Mouse (Mus musculus) lung, postnatal 36 days (tissue): ENCODE data around the gene B4galt5.

Experiments
- DNase-seq: peaks from one replicate; pipeline ENCODE4 v3.0.0; 2022; ENCODE audit warnings: mixed read lengths

The B4galt5 gene

DNA sequence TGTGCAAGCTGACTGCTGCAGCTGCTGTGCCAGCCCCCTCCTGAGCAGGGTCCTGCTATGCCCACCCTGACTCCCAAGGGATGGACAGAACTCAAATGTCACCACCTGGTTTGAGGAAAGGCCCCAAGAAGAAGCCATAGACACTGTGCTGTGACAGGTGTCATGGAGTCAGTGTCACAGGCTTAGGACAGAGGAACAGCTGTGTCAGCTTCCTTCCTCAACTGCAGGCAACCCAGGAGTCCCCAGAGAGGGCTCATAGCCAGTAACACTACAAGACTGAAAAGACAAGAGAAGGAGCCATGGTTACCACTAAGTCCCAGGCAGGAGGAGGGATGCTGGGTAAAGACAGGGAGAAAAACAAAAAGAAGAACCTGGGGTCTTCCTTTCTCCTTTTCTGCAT lies 7.9 kb upstream of the B4galt5 start:
- no peak for DNase-seq

DNA sequence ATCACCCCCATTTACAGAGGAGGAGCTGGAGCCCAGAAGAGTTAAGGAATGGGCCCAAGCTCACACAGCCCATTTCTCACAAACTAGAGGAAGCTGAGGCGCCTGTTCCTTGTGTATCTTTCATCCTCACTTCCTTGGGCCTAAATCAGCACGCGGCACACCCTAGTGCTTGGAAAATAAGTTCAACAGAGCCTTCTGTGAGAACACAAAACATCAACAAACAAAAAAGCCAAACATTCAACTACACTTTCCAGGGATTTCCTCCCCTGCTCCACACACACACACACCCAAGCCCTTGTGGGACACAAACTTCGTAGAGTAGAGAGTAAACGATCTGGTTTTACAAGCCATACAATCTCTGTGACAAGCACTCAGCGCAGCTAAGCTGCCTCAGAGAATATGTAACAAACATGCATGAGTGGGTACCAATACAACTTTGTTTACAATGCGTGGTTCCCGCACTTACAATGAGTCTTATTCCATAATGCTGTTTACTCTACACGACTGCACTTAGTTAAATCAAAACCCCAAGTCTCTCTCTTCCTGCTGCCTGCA lies 5.7 kb upstream of the B4galt5 start:
- DNase-seq = peak; percentile 58

DNA sequence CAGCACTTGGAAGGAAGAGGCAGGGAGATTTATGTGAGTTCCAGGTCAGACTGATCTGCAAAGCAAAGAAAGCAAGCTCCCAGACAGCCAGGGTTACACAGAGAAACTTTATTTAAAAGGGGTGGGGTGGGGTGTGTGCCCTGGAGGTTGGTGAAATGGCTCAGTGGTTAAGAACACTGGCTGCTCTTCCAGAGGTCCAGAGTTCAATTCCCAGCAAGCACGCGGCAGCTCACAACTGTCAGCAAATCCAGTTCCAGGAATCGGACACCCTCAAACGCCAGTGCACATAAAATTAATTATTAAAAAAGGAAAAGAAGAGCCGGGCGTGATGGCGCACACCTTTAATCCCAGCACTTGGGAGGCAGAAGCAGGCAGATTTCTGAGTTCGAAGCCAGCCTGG lies 5.1 kb upstream of the B4galt5 start:
- DNase-seq = no peak

DNA sequence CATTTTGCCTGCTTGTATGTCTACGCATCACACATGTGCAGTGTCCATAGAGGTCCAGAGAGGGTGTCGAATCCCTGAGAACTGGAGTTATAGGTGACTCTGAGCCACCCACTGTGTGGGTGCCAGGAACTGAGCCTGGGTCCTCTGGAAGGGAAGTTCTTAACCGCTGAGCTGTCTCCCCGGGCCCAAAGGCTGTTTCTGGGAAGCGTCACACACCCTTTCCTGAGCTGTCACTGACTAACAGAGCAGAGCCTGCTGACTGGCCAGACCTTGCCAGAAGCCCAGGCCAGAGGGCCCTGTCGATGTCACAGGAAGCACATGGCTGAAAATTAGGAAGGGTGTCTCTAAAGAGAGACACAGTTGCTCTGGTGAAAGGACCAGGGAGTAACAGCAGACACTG lies 3.5 kb upstream of the B4galt5 start:
- DNase-seq = peak; percentile 63

DNA sequence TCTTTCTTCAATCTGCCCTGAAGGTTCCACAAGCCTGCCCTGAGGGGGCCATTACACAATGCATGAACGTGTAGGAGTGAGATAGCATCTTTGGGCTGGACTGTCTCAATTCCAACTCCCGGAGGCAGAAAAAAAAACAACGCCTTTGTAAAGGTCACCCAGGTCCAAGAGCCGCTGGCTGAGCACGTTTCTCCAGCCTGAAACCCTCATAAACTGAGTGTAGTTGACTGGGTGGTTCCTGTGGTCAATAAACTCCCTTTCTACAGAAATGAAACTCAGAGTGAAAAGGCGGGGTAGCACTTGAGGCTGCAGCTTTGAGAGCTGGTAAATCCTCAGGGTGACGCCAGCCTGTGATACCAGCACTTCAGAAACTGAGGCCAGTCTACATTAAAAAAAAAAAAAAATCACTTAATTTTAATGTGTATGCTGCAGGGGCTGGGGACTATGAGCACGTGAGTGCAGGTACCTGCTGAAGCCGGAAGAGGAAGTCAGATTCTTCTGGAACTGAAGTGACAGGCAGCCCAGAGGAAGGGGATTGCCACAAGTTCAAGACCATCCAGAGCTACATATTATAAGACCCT lies 2.5 kb upstream of the B4galt5 start:
- peak; percentile 59 for DNase-seq

DNA sequence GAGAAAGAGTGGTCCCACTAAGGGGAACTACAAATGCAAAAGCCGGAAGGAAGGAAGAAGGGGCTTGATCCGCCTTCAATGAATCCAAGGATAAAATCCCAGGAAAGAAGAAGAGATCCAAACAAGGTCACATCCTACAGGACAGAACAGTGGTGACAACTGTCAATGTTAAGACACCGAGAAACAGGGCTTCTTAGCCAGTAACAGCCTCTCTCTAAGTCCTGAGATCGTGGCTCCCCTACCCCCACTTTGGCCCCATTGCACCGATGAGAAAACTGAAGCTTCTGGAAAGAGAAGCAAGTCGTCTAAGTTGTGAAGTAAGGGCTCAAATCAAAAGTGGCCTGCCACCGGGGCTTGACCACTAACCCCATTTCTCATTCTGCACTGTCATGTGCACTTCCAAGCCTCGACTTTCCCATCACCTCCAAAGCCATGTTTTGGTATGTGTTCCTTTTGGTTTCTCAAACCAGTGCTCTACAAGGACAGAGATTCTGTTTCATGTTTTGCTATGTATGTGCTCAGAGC lies 1.2 kb upstream of the B4galt5 start:
- no peak for DNase-seq

DNA sequence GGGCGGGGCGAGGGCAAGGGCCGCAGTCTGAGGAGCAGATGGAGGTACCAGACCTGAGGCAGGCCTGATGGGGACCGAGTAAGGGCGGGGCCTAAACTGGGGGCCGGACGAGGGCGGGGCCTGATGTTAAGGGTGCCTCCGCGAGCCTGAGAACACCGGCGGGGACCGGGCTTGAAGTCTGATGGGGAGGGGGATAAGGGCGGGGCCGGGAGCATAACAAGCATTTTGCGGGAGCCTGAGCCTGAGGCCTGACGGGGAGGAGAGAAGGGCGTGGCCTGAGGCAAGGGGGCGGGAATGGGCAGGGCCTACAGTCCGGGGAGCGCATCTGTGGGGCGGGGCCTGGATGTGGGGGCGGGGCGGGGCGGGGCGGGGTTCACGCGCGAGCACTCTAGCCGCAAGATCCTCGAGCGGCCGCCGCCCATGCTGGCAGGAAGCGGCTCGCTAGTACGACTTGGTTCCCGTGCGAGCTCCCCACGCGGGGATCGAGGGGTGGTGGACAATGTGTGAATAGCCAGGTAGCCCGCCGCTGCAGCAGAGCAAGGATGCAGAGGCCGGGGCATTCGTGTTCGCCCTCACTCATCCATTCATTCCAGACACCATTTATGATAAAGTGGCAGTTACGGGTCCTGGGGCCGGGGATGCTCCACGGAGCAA lies 427 bp upstream of the B4galt5 start:
- DNase-seq = peak; percentile 98

DNA sequence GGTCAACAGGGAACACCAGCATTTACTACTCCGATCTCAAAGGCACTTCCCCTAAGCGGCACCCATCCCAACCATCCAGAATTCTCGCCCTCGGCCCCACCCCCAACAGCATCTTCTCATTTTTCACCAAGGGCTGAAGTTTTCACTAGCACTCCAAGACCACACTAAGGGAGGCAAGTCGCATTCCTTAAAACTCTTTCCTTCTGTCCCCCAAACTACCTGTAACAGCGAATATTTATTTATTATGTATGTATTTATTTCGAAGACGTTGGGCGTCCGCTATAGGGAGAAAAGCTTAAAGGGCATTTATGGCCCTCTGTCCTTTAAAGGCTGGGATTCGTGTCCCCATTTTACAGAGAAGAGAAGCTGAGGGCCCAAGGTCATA lies 1.0 kb downstream of the B4galt5 start:
- peak; percentile 65 for DNase-seq

DNA sequence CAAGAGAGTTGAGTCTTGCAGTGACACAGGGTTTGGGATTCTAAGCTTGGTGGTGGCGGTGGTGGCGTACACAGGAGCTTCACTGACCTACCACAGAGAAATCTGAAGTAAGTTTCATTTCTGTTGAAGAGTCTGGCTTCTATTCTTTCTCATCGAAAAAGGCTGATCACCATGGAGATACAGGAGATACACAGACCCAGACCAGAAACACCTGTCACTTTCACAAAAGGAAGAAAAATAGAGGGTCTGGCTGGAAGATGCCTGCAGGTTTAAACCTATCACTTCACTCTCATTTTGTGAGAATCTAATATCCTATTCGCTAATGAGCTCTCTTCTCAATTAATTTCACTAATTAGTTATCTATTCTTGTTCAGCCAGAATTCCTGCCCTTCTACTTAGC lies 1.6 kb downstream of the B4galt5 start:
- DNase-seq = no peak

DNA sequence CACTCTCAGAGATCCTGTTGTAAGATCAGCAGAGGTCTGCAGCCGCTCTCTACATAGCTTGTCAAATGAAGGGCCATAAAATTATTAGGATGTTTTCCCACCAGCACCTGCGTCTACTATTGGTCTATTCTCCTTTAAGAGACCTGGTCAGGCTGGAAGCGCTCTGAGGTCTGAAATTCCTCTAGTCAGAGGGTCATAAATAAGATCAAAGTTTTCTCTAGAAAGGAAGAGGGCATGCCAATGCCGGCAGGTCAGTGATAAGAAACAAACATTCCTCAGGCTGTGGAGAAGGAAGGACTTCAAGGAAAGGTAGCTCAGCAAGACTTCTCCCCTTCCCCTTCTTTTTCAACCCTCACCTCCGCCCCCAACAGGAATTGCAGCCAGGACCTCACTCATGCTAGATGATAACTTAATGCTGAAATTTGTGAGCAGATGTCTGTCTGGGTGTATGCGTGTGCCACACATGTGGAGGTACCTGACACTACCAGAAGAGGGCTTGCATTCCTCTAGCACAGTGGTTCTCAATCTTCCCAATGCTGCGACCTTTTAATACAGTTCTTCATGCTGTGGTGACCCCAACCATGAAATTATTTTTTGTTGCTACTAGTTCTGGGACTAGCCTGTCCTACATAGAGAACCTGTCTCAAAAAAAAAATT lies 3.3 kb downstream of the B4galt5 start:
- DNase-seq = no peak

DNA sequence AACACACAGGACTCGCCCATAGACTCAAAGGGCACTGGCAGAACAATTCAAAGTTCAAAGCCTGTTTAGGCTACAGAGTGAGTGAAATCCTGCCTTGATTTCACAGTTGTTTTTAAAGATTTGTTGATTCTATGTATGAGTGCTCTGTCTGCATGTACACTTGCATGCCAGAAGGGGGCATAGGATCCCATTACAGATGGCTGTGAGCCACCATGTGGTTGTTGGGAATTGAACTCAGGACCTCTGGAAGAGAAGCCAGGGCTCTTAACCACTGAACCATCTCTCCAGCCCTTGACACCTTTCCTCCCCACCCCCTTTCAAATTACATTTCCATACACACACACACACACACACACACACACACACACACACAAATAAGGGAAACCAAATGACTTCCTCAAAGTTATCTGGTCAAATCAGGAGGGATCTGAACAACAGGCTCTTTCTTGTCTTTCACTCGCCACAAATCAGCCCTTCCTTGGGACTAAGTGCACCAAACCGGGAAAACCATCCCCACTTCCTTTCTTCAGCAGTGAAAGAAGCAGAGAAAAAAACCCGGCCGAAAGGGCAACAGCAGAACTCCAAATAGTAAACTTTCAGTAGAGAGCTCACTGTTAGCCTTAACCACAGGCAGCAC lies 4.0 kb downstream of the B4galt5 start:
- DNase-seq = no peak

DNA sequence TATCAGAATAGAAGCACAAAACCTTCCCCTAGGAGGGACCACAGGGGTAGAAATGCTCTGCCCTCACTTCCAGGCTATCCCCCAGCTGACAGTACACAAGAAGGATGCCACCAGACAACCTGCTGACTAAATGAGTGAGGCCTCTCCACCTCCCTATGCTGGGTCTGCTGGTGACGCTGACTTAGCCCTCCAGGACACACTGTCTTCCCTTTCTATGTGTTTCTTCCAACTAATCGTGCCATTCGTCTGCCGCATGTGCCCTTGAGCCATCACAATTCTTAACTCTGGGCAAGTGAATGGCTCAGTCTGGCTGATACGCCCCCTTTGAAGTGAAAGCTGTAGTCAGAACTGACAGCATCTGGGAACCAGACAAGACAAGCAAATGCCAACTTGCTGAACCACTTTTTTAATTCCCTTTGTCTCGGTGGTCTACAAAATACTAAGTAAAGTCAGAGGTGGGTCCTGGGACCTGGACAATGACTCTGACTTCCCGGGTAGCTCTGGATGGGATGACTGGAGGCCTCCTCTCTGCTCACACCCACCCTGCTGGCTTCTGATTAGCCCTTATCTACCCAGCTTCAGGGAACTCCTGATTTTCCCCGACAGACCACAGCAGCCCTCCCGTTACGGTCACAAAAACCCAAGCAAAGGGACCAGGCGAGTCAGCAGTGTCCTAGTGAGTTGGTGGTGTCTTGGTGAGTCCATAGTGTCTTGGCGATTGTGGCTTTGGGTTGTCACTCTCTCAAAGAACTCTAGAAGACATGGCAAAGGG lies 5.4 kb downstream of the B4galt5 start:
- no peak for DNase-seq

DNA sequence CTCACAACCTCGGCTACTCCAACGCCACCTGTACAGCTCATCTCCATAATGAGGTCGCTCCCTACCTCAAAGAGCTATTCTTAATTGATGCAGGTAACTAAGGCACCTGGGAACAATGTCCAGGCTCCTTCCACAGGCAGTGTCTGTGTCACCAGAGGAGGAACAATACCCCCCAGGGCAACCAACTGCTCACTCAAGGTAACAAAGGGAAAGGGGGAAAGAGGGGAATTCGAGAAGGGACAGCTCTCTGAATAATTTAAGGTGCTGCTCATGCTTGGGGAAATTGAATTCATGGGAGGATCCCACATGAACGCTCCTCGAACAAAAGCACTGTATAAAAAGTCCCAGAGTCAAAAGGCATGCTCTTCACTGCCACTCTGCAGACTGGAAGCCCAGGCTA lies 6.1 kb downstream of the B4galt5 start:
- DNase-seq = no peak

DNA sequence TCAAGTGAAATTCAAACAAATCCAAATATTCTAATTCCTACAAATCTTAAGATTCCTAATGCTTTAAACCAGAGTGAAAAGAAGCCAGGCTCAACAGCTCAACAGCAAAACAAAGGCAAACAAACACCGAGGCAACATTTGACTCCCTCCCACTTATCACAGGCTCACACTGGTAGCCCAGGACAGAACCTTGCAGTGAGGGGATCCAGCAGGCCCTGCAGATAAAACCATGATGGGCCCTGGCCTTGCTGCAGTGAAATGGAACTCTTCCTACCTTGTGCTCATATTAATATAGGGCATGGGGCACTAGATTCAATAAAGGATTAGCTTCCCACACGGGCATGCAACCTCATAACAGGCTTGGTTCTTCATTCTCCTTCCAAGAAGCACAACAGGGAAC lies 11.4 kb downstream of the B4galt5 start:
- DNase-seq = no peak

DNA sequence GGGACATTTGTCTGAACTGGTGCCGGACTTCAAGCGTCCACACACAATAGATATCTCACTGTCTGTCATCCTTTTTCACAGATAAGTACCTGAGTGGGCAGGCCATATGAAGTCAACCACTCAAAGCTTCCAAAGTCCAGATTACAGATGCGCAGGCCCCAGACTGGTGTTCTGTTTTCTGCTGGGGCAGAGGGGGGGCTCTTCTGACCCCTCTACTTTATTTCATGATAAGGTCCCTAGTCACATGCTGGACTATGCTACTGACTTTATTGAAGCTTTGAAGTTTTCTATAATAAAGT lies 11.8 kb downstream of the B4galt5 start:
- DNase-seq = no peak

DNA sequence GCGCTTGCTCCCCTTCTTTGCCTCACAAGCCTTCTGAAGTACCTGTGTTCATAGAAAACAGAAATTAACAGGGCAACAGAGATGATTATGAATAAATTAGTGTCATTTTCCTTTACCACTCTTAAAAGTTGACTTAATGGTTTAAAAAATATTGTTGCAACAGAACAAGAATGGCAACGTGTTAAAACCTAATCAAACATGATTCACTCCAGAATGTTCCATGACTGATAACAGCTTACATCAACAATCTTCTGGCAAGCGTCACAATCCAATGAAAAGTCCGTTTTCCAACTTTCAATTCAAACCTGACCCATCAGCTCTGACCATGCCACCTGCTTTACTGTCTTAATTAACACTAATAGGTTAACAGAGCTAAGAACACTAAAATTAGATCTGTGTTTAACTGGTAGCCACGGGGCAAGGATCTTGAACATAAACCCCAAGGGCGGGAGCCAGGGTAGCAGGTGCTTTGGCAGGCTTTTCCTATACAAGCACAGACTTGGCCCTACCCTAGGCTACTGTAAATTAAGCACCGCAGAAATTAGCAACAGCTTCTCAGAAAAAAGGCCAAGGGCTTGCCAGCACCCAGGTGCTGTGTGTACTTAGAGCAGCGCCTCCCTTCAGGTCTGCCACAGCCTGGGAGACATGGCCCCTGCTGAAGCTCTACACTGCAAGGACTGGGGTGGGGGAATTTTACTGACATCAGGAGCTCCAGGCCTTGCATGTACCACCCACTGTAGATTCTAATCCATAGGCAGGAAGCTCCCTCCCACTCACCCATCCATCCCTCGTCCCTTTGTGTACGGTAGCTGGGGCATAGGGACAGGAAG lies 12.4 kb downstream of the B4galt5 start:
- no peak for DNase-seq

DNA sequence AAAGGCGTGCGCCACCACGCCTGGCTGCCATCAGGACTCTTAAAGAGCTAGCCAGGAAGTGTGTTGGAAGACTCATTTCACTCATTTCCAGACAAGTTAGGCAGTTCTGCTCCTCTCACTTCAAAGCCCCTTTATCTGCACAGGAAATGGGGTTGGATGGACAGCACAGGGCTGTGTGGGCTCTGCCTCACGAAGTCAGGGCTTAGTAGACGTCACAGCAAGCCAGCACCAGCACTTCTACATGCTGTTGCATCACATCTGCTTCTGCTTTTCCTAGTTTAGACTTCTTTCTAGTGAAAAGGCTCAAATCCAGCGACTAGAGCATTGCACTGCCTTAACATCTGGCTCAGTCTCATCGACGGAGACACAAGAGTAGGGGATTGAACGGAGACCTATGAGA lies 13.9 kb downstream of the B4galt5 start:
- no peak for DNase-seq

DNA sequence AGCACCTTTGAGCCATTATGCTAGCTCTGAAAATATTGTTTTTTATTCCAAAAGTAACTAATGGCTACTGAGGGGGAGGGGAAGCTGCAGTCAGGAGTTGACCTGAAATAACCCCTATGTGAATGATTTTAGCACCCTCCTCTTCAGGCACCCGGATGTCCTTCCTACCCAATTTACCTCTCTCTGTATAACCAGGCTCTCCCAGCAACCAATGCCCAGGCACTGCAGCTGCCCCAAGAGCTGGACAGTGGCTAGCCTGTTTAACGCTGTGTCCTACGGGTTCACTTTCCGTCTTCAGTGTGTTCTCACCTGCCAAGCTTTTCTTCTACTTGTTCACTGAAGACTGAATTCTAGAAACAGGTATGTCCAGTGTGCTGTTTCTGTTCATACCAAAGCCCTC lies 14.7 kb downstream of the B4galt5 start:
- DNase-seq = no peak

DNA sequence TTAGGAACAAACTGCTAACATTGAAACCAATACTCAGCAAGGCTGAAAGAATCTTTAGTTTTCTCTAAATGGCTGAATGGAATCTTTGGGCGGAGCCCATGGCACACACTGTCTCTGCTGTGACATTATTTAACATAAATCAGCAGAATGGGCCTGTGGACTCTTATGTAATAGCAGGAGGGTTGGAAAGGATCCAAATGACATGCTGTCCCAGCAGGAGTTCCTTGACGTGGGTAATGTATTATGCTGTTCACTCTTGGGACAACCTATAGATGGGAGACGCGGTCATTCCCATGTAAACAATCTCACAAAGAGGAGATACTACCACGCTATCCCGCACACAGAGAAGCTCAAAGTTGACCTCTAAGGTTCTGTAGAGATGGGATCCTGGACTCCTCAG lies 15.5 kb downstream of the B4galt5 start:
- peak; percentile 17 for DNase-seq

DNA sequence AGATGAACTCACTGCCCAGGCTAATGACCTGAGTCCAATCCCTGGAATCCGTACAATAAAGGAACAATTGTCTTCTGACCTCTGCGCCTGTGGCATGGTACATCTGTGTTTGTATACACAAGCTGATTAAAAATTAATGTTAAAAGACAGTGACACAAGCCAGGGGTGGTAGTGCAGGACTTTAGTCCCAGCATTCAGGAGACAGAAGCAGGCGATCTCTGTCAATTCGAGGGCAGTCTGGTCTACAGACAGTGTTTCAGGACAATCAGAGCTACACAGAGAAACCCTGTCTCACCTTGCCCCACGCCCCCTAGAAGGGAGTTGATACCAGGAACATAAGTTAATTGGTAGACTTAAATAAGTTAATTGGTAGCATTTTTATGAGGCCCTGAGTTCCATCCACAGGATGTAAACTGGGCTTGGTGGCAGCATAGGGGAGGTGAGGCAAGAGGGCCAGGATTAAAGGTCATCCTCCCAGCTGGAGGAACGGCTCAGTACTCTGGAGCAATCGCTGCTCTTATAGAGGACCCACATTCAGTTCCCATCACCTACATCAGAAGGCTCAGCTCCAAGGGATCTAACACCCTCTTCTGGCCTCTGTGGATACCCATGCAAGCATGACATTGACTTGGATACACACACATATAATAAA lies 16.5 kb downstream of the B4galt5 start:
- peak; percentile 16 for DNase-seq

DNA sequence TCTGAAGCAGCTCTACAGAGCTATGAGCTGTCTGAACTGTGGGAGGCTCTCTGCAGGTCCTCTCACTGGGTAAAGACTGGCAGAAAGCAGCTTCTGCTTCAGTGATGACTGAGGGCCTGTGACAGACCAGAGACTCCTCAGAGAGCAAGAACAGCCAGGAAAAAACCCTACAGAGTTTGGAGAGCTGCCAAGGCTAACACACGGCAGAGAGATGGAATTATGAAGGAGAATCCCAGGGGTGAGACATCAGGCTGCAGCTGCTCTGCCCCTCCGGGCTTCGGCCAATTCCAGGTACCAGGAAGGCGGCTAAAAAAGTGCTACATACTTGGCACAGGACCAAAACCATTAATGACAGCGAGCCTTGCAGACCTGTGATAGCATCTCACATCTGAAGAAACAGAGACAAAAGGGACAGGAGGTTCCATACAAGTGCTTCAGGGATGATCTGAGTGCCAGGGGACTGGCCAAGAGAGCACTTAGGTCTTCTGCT lies 17.5 kb downstream of the B4galt5 start:
- peak; percentile 20 for DNase-seq
